Mouse (Mus musculus): Measurements from ENCODE around the gene Rabgap1l. TPM values are rescaled to one million over a fixed set of nuclear protein-coding genes. Genes with fewer than 3 reads are reported as not detected.

Gene Rabgap1l
- polyA plus RNA-seq, 1 experiment: 29.9 TPM

- no peak overlapping the region for H3K27ac ChIP-seq (ENCODE audit: insufficient read depth, low read depth, low read length)
- TF ChIP-seq POLR2A (IDR thresholded peaks at IDR 0.05; ENCODE audit: borderline replicate concordance, low read depth, low read length): no peak
- no peak for TF ChIP-seq CTCF (IDR thresholded peaks at IDR 0.05; ENCODE audit: low read depth, low read length)
- H3K4me3 ChIP-seq (ENCODE audit: insufficient read depth, low read length): no peak overlapping the region
- no peaks in the 10 kb centered on the region for H3K4me1 ChIP-seq (ENCODE audit: control insufficient read depth, insufficient read depth, low read length)
Observed at GRCm38 (mm10) chr1:160467443-160467842, 325.6 kb downstream of the Rabgap1l start.

- Histone ChIP-seq H3K4me3 (ENCODE audit: insufficient read depth, low read length) (no peak overlapping the region), H3K27ac (ENCODE audit: insufficient read depth, low read depth, low read length) (no peak overlapping the region), H3K4me1 (ENCODE audit: control insufficient read depth, insufficient read depth, low read length) (no peaks in the 10 kb centered on the region)
- TF ChIP-seq CTCF (IDR thresholded peaks at IDR 0.05; ENCODE audit: low read depth, low read length) (no peak), POLR2A (IDR thresholded peaks at IDR 0.05; ENCODE audit: borderline replicate concordance, low read depth, low read length) (no peak)
Observed at GRCm38 (mm10) chr1:160465186-160465585, 327.8 kb downstream of the Rabgap1l start.

GRCm38 (mm10) chr1:160464148-160464547 lies 328.9 kb downstream of the Rabgap1l start:
- H3K4me3 ChIP-seq (ENCODE audit: insufficient read depth, low read length): no peak overlapping the region
- no peaks in the 10 kb centered on the region for H3K4me1 ChIP-seq (ENCODE audit: control insufficient read depth, insufficient read depth, low read length)
- H3K27ac ChIP-seq (ENCODE audit: insufficient read depth, low read depth, low read length): no peak overlapping the region
- TF ChIP-seq CTCF (IDR thresholded peaks at IDR 0.05; ENCODE audit: low read depth, low read length): no peak
- TF ChIP-seq POLR2A (IDR thresholded peaks at IDR 0.05; ENCODE audit: borderline replicate concordance, low read depth, low read length): no peak

GRCm38 (mm10) chr1:160460346-160460745 lies 332.7 kb downstream of the Rabgap1l start:
- Histone ChIP-seq H3K4me1 (ENCODE audit: control insufficient read depth, insufficient read depth, low read length) (no peaks in the 10 kb centered on the region), H3K4me3 (ENCODE audit: insufficient read depth, low read length) (no peak overlapping the region), H3K27ac (ENCODE audit: insufficient read depth, low read depth, low read length) (no peak overlapping the region)
- no peak for TF ChIP-seq CTCF (IDR thresholded peaks at IDR 0.05; ENCODE audit: low read depth, low read length)
- no peak for TF ChIP-seq POLR2A (IDR thresholded peaks at IDR 0.05; ENCODE audit: borderline replicate concordance, low read depth, low read length)

DNA sequence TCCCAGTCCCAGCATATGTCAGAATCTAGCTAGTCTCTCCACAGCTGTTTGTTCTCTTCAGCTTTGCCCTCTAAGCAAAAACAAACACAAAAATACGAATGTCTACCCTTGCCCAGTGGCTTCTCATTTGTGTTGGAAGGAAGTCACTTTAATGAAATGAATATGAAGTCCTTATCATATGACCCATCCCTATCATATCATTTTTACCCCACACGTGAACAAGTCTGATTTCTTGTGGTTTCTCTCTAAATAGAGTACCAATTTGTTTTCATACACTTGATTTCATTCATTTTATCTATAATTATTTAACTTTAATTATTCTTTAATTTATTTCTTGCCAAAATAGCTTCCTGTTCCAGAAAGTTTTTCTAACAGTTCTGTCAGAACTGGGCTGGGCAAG lies 341.3 kb downstream of the Rabgap1l start:
- Histone ChIP-seq H3K4me1 (ENCODE audit: control insufficient read depth, insufficient read depth, low read length) (0 out of 2 replicates have a peak, but pooled peaks cover 2% of the 10 kb centered on the region), H3K4me3 (ENCODE audit: insufficient read depth, low read length) (no peak overlapping the region), H3K27ac (ENCODE audit: insufficient read depth, low read depth, low read length) (no peak overlapping the region)
- no peak for TF ChIP-seq POLR2A (IDR thresholded peaks at IDR 0.05; ENCODE audit: borderline replicate concordance, low read depth, low read length)

DNA sequence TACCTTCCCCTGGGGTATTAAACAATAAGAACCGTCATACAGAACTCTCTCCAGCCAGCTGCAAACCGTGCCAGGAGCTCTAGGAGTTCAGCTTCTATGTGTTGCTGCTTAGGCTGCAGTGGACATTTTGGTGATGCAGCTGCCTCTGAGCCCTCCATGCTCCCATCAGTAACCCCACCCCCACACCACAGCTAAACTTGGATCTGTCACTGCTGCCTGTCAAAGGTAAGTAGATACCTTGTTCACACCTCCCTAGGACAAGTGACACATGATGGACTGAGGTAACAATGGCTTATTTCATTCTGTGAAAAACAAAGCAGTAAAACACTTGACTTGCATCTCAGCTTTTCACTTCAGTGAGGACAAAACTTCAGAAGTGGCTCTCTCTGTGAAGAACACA lies 344.3 kb downstream of the Rabgap1l start:
- no peak overlapping the region for H3K4me3 ChIP-seq (ENCODE audit: insufficient read depth, low read length)
- TF ChIP-seq POLR2A (IDR thresholded peaks at IDR 0.05; ENCODE audit: borderline replicate concordance, low read depth, low read length) (no peak), CTCF (IDR thresholded peaks at IDR 0.05; ENCODE audit: low read depth, low read length) (no peak)
- H3K4me1 ChIP-seq (ENCODE audit: control insufficient read depth, insufficient read depth, low read length): 0 out of 2 replicates have a peak, but pooled peaks cover 2% of the 10 kb centered on the region
- no peak overlapping the region for H3K27ac ChIP-seq (ENCODE audit: insufficient read depth, low read depth, low read length)

- peaks cover 3% of the 10 kb centered on the region; the same call in 1 of the 2 replicates for H3K4me1 ChIP-seq (ENCODE audit: control insufficient read depth, insufficient read depth, low read length)
- no peak overlapping the region for H3K27ac ChIP-seq (ENCODE audit: insufficient read depth, low read depth, low read length)
- no peak overlapping the region for H3K4me3 ChIP-seq (ENCODE audit: insufficient read depth, low read length)
- no peak for TF ChIP-seq CTCF (IDR thresholded peaks at IDR 0.05; ENCODE audit: low read depth, low read length)
- TF ChIP-seq POLR2A (IDR thresholded peaks at IDR 0.05; ENCODE audit: borderline replicate concordance, low read depth, low read length): no peak
Observed at GRCm38 (mm10) chr1:160446823-160447222, 346.2 kb downstream of the Rabgap1l start.

GRCm38 (mm10) chr1:160443506-160443905 lies 349.5 kb downstream of the Rabgap1l start:
- H3K4me3 ChIP-seq (ENCODE audit: insufficient read depth, low read length): no peak overlapping the region
- H3K4me1 ChIP-seq (ENCODE audit: control insufficient read depth, insufficient read depth, low read length): peaks cover 6% of the 10 kb centered on the region
- no peak overlapping the region for H3K27ac ChIP-seq (ENCODE audit: insufficient read depth, low read depth, low read length)
- TF ChIP-seq CTCF (IDR thresholded peaks at IDR 0.05; ENCODE audit: low read depth, low read length) (no peak), POLR2A (IDR thresholded peaks at IDR 0.05; ENCODE audit: borderline replicate concordance, low read depth, low read length) (no peak)

DNA sequence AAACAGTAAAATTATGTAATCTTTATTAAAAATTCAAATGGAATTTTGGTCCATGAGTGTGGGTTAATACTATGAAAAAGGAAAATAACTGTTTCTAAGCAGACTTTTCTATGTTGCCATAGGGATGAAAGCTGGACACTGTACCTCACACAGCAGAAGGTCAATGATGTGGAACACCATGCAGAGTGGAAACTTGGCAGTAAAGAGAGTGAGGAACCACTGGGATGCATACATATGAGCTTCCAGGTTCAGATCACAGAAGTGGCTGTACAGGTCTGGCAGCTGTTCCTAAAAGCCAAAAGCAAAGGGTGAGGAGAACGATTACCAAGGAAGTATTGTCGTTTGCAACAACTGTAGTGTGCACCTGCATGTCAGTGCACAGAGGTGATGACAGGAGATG lies 351.3 kb downstream of the Rabgap1l start:
- no peak overlapping the region for H3K27ac ChIP-seq (ENCODE audit: insufficient read depth, low read depth, low read length)
- TF ChIP-seq CTCF (IDR thresholded peaks at IDR 0.05; ENCODE audit: low read depth, low read length) (no peak), POLR2A (IDR thresholded peaks at IDR 0.05; ENCODE audit: borderline replicate concordance, low read depth, low read length) (no peak)
- no peak overlapping the region for H3K4me3 ChIP-seq (ENCODE audit: insufficient read depth, low read length)
- H3K4me1 ChIP-seq (ENCODE audit: control insufficient read depth, insufficient read depth, low read length): peaks cover 6% of the 10 kb centered on the region

GRCm38 (mm10) chr1:160441161-160441560 lies 351.9 kb downstream of the Rabgap1l start:
- no peak overlapping the region for H3K27ac ChIP-seq (ENCODE audit: insufficient read depth, low read depth, low read length)
- no peak for TF ChIP-seq POLR2A (IDR thresholded peaks at IDR 0.05; ENCODE audit: borderline replicate concordance, low read depth, low read length)
- no peak for TF ChIP-seq CTCF (IDR thresholded peaks at IDR 0.05; ENCODE audit: low read depth, low read length)
- no peak overlapping the region for H3K4me3 ChIP-seq (ENCODE audit: insufficient read depth, low read length)
- peaks cover 6% of the 10 kb centered on the region for H3K4me1 ChIP-seq (ENCODE audit: control insufficient read depth, insufficient read depth, low read length)

DNA sequence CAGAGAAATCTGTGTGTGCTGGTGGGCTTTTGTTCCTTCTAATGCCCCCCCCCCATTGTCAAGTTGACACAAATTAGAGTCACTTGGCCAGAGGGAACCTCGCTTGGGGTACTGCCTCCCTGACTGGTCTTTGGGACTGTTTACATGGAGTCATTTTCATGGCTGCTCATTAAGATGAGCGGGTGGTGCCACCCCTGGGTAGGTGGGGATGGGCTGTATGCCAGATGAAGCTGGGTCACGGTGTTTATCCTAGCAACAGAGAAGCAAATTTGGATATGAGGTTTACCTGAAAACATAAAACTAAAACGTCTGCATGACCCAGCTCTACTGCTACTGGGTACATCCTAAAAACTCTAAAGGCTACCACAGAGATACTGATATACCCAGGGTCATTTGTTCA lies 354.2 kb downstream of the Rabgap1l start:
- H3K27ac ChIP-seq (ENCODE audit: insufficient read depth, low read depth, low read length): no peak overlapping the region
- peaks cover 6% of the 10 kb centered on the region for H3K4me1 ChIP-seq (ENCODE audit: control insufficient read depth, insufficient read depth, low read length)
- no peak for TF ChIP-seq CTCF (IDR thresholded peaks at IDR 0.05; ENCODE audit: low read depth, low read length)
- no peak for TF ChIP-seq POLR2A (IDR thresholded peaks at IDR 0.05; ENCODE audit: borderline replicate concordance, low read depth, low read length)
- no peak overlapping the region for H3K4me3 ChIP-seq (ENCODE audit: insufficient read depth, low read length)
